Mouse (Mus musculus) CH12.LX (cell line): ENCODE results near the gene Apba2. TPM values are rescaled to one million over a fixed set of nuclear protein-coding genes. Genes with fewer than 3 reads are reported as not detected.

Source experiments
- DNase-seq: peaks from one replicate; pipeline ENCODE4 v3.0.0-alpha.2; 2013; ENCODE audit errors: extremely low read depth
- H3K27ac ChIP-seq: 2 replicates; pipeline ENCODE4 v1.5.1; 2012; ENCODE audit warnings: low read depth, mild to moderate bottlenecking, control low read depth, moderate library complexity; ENCODE audit not compliant: insufficient read depth
- H3K27me3 ChIP-seq: replicated peaks from 2 replicates; pipeline ENCODE3; 2012; ENCODE audit warnings: inconsistent platforms
- H3K36me3 ChIP-seq, 2 experiments: replicated peaks in 1 of 2; 2 replicates each; pipeline versions ENCODE3 to v1.6.1; 2012; ENCODE audit warnings: inconsistent platforms in 1 of 2, low read length in 1 of 2, mild to moderate bottlenecking in 1 of 2, mixed read lengths in 1 of 2, moderate library complexity in 1 of 2; ENCODE audit not compliant: control insufficient read depth in 1 of 2, insufficient read depth in 1 of 2
- H3K4me1 ChIP-seq, 2 experiments: 2 replicates each; pipeline ENCODE4 v1.6.1; 2012; ENCODE audit warnings: inconsistent platforms in 1 of 2, moderate library complexity in 1 of 2; ENCODE audit not compliant: insufficient read depth in 2 of 2, control insufficient read depth in 1 of 2
- H3K4me2 ChIP-seq: 2 replicates; pipeline ENCODE4 v1.6.1; 2012; ENCODE audit warnings: low read depth, mild to moderate bottlenecking, control low read depth; ENCODE audit not compliant: poor library complexity, insufficient read depth, severe bottlenecking
- H3K4me3 ChIP-seq, 3 experiments: fragments of 150-350 bp in 1 of 3; sonication (generic) in 1 of 3; replicated peaks in 1 of 3; 2 replicates each; pipeline versions ENCODE3 to v1.5.1; 2011 to 2012; ENCODE audit warnings: low read depth in 2 of 3, low read length in 2 of 3, mild to moderate bottlenecking in 2 of 3, moderate library complexity in 2 of 3, control low read depth in 1 of 3, improper control_type of control experiment in 1 of 3, inconsistent platforms in 1 of 3, mixed read lengths in 1 of 3; ENCODE audit not compliant: poor library complexity in 1 of 3
- H3K79me2 ChIP-seq: replicated peaks from 2 replicates; pipeline ENCODE4 v1.6.1; 2012; ENCODE audit warnings: mild to moderate bottlenecking, moderate library complexity; ENCODE audit not compliant: control insufficient read depth, poor library complexity, insufficient read depth, severe bottlenecking; ENCODE audit errors: extremely low read depth
- H3K9ac ChIP-seq: 2 replicates; pipeline ENCODE4 v1.6.1; 2012; ENCODE audit warnings: low read depth, mild to moderate bottlenecking, control low read depth, moderate library complexity; ENCODE audit not compliant: insufficient read depth
- H3K9me3 ChIP-seq: replicated peaks from 2 replicates; pipeline ENCODE3; 2012; ENCODE audit warnings: low read length, inconsistent platforms, mixed read lengths
- CHD1 ChIP-seq: IDR thresholded peaks from 2 replicates; pipeline ENCODE4 v1.6.1; 2012; ENCODE audit warnings: low read depth, low read length, improper control_type of control experiment, inconsistent platforms
- CTCF ChIP-seq, 2 experiments: IDR thresholded peaks in 1 of 2; conservative IDR thresholded peaks in 1 of 2; 2 replicates each; pipeline ENCODE4 v1.5.1; 2011 to 2012; ENCODE audit warnings: low read depth in 2 of 2, low read length in 2 of 2, improper control_type of control experiment in 1 of 2, inconsistent platforms in 1 of 2, mild to moderate bottlenecking in 1 of 2, moderate library complexity in 1 of 2
- E2F4 ChIP-seq: IDR thresholded peaks from 2 replicates; pipeline ENCODE4 v1.6.1; 2011; ENCODE audit warnings: low read depth, low read length, improper control_type of control experiment; ENCODE audit not compliant: insufficient replicate concordance
- ELF1 ChIP-seq: IDR thresholded peaks from 2 replicates; pipeline ENCODE4 v1.6.1; 2014; ENCODE audit warnings: low read depth, mild to moderate bottlenecking, inconsistent platforms, low read length, improper control_type of control experiment
- ETS1 ChIP-seq: conservative IDR thresholded peaks from 2 replicates; pipeline ENCODE4 v1.6.1; 2012; ENCODE audit warnings: low read depth, mild to moderate bottlenecking, inconsistent platforms, low read length, improper control_type of control experiment, moderate library complexity
- HCFC1 ChIP-seq: IDR thresholded peaks from 2 replicates; pipeline ENCODE4 v1.6.1; 2012; ENCODE audit warnings: low read depth, mild to moderate bottlenecking, inconsistent platforms, low read length, improper control_type of control experiment
- IRF4 ChIP-seq: IDR thresholded peaks from 2 replicates; pipeline ENCODE4 v1.6.1; 2014; ENCODE audit warnings: low read depth, mild to moderate bottlenecking, inconsistent platforms, low read length, improper control_type of control experiment
- JUN ChIP-seq: IDR thresholded peaks from 2 replicates; pipeline ENCODE4 v1.6.1; 2011; ENCODE audit warnings: low read depth, mild to moderate bottlenecking, low read length, improper control_type of control experiment, moderate library complexity; ENCODE audit not compliant: insufficient read depth
- JUND ChIP-seq: conservative IDR thresholded peaks from 2 replicates; pipeline ENCODE4 v1.6.1; 2011; ENCODE audit warnings: low read depth, low read length, improper control_type of control experiment
- MAFK ChIP-seq: IDR thresholded peaks from 2 replicates; pipeline ENCODE4 v1.6.1; 2011; ENCODE audit warnings: low read length, improper control_type of control experiment; ENCODE audit not compliant: insufficient replicate concordance
- MAX ChIP-seq: IDR thresholded peaks from 2 replicates; pipeline ENCODE4 v1.6.1; 2011; ENCODE audit warnings: low read length, improper control_type of control experiment
- MAZ ChIP-seq: IDR thresholded peaks from 2 replicates; pipeline ENCODE4 v1.6.1; 2012; ENCODE audit warnings: low read depth, mild to moderate bottlenecking, inconsistent platforms, low read length, improper control_type of control experiment, moderate library complexity
- MEF2A ChIP-seq: IDR thresholded peaks from 2 replicates; pipeline ENCODE4 v1.6.1; 2014; ENCODE audit warnings: low read depth, mild to moderate bottlenecking, inconsistent platforms, low read length, improper control_type of control experiment, borderline replicate concordance
- MXI1 ChIP-seq: IDR thresholded peaks from 2 replicates; pipeline ENCODE4 v1.6.1; 2011; ENCODE audit warnings: mild to moderate bottlenecking, low read depth, low read length, improper control_type of control experiment
- NELFE ChIP-seq: IDR thresholded peaks from 2 replicates; pipeline ENCODE4 v1.6.1; 2011; ENCODE audit warnings: low read depth, low read length, improper control_type of control experiment
- NRF1 ChIP-seq: IDR thresholded peaks from 2 replicates; pipeline ENCODE4 v1.6.1; 2014; ENCODE audit warnings: low read depth, mild to moderate bottlenecking, inconsistent platforms, low read length, improper control_type of control experiment, moderate library complexity
- PAX5 ChIP-seq: IDR thresholded peaks from 2 replicates; pipeline ENCODE4 v1.6.1; 2012; ENCODE audit warnings: low read length, inconsistent platforms, mixed read lengths
- POLR2A ChIP-seq: IDR thresholded peaks from 2 replicates; pipeline ENCODE4 v1.6.1; 2011; ENCODE audit warnings: low read depth, mild to moderate bottlenecking, improper control_type of control experiment, low read length
- POLR2AphosphoS2 ChIP-seq: IDR thresholded peaks from 2 replicates; pipeline ENCODE4 v1.6.1; 2011; ENCODE audit warnings: low read depth, low read length, improper control_type of control experiment
- RCOR1 ChIP-seq: conservative IDR thresholded peaks from 2 replicates; pipeline ENCODE4 v1.6.1; 2012; ENCODE audit warnings: low read depth, mild to moderate bottlenecking, inconsistent platforms, low read length, improper control_type of control experiment
- SIN3A ChIP-seq: IDR thresholded peaks from 2 replicates; pipeline ENCODE4 v1.6.1; 2012; ENCODE audit warnings: low read length, improper control_type of control experiment, inconsistent platforms
- SMC3 ChIP-seq: IDR thresholded peaks from 2 replicates; pipeline ENCODE4 v1.6.1; 2011; ENCODE audit warnings: low read depth, low read length, improper control_type of control experiment
- TBP ChIP-seq: conservative IDR thresholded peaks from 2 replicates; pipeline ENCODE4 v1.6.1; 2011; ENCODE audit warnings: low read depth, low read length, improper control_type of control experiment
- TCF12 ChIP-seq: IDR thresholded peaks from 2 replicates; pipeline ENCODE4 v1.6.1; 2014; ENCODE audit warnings: low read depth, mild to moderate bottlenecking, inconsistent platforms, low read length, improper control_type of control experiment
- UBTF ChIP-seq: IDR thresholded peaks from 2 replicates; pipeline ENCODE4 v1.6.1; 2012; ENCODE audit warnings: low read depth, mild to moderate bottlenecking, inconsistent platforms, low read length, improper control_type of control experiment, moderate library complexity
- ZC3H11A ChIP-seq: IDR thresholded peaks from 2 replicates; pipeline ENCODE4 v1.6.1; 2012; ENCODE audit warnings: low read depth, mild to moderate bottlenecking, inconsistent platforms, low read length, improper control_type of control experiment
- ZKSCAN1 ChIP-seq: IDR thresholded peaks from 2 replicates; pipeline ENCODE4 v1.6.1; 2012; ENCODE audit warnings: low read depth, inconsistent platforms, low read length, improper control_type of control experiment, borderline replicate concordance
- dilution Hi-C: fragments of 300-500 bp; cut with MboI; formaldehyde crosslinking; loops from 2 replicates; pipeline ENCODE4 v1.14.3; 2020; ENCODE audit warnings: low sequenced_read_pairs; ENCODE audit not compliant: extremely low pct_unique_long_range_greater_than_20kb, extremely low pct_ligation_motif_present
- in situ Hi-C: fragments of 300-500 bp; cut with MboI; formaldehyde crosslinking; loops from 3 replicates; pipeline ENCODE4 v1.14.3; 2019; ENCODE audit warnings: low sequenced_read_pairs, low pct_ligation_motif_present, low pct_unique_long_range_greater_than_20kb, mixed read lengths
- polyA plus RNA-seq: library from polyadenylated mRNA; unstranded; fragments of >175 nt; gene quantifications from 2 replicates; pipeline ENCODE4 v1.2.1, GENCODE M21; 2012; ENCODE audit warnings: low read depth; ENCODE audit not compliant: insufficient read length
- total RNA-seq, 2 experiments: library from RNA; depleted of rRNA; stranded (reverse); fragments of 300-350 nt in 1 of 2; fragments of >200 nt in 1 of 2; gene quantifications; 2 replicates each; pipeline ENCODE4 v1.2.3; 2012 to 2014

The Apba2 gene
- total and polyA plus RNA-seq, 3 experiments = 0.19 TPM; not detected in 2

DNA sequence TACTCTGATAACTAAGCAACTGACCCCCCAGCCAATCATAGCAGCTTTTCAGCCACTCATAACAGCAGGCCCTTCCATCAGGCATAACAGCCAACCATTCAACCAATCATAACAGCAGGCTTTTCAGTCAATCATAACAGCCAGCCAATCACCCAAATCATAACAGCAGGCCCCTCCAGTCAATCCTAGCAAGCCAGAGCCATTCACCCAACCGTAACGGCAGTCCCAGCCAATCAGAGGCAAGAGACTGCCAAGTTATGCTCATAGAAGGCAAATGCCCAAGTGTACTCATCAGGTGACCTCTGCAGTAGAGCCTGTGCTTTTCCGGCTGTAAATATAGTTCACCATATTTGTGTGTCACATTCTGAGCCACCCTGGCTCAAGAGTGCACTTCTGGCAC, 85.1 kb downstream of the Apba2 start:
- no peaks in the 10 kb centered on the region for H3K36me3 ChIP-seq
- in situ Hi-C loops = no loop called here

DNA sequence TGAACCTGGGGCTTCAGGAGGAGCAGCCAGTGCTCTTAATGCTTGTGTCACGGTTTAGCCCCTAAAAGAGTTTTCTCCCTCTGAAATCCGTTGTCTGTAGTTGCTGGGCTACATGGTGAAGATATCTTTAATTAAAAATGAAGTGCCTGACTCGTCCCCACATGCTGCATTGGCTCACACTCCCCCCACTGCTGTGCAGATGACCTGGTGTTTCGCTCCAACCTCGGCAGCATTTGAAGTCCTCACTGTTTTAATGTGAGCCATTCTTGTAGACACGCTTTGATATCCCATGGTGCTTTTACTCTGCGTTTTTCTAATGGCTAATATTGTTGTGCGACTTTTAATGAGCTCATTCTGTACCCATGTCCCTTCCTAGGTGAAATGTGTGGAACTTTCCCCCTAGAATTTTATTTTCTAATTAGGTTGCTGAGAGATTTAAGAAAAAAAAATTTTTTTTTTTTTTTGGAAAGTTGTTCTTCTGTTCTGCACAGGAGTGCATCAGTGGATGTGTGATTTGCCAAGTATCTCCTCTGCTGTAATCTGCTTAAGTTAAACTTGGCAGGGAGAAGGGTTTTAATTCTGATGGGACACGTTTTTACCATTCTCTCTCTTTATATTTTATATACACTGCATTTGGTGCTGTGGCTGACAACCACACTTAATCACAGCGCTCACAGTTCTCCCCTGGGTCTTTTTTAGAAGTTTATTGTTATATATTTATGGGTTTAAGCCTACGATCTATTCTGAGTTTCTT, 87.3 kb downstream of the Apba2 start:
- H3K4me2 ChIP-seq = no peak overlapping the region
- H3K27ac ChIP-seq = no peak overlapping the region
- DNase-seq = no peak
- in situ Hi-C loops (no loop called here), dilution Hi-C loops (no loop called here)
- TF ChIP-seq MAX = no peak
- no peak for TF ChIP-seq UBTF
- TF ChIP-seq ELF1 = no peak
- no peak for TF ChIP-seq CTCF (conservative IDR thresholded peaks at IDR 0.05 in 1 of 2, IDR thresholded peaks at IDR 0.05 in 1 of 2; ENCODE audit: low read depth in 2 of 2, low read length in 2 of 2)
- TF ChIP-seq TCF12 = no peak
- TF ChIP-seq POLR2AphosphoS2 = no peak
- no peak for TF ChIP-seq TBP
- no peak for TF ChIP-seq JUN
- no peak for TF ChIP-seq HCFC1
- no peak for TF ChIP-seq NELFE
- no peak for TF ChIP-seq MAZ
- no peak for TF ChIP-seq SMC3
- TF ChIP-seq POLR2A = no peak
- no peaks in the 10 kb centered on the region for H3K79me2 ChIP-seq
- no peak overlapping the region for H3K4me3 ChIP-seq
- H3K4me1 ChIP-seq = no peaks in the 10 kb centered on the region
- H3K27me3 ChIP-seq = peaks cover 6% of the 10 kb centered on the region
- no peak overlapping the region for H3K9ac ChIP-seq
- no peaks in the 10 kb centered on the region for H3K36me3 ChIP-seq
- H3K9me3 ChIP-seq = peaks cover 4% of the 10 kb centered on the region

More for the DNA sequence above, 85.1 kb downstream of the Apba2 start:
- dilution Hi-C loops = no loop called here
- H3K4me2 ChIP-seq = no peak overlapping the region
- peaks cover 2% of the 10 kb centered on the region for H3K27me3 ChIP-seq
- H3K4me1 ChIP-seq = no peaks in the 10 kb centered on the region
- H3K9ac ChIP-seq = no peak overlapping the region
- no peak overlapping the region for H3K27ac ChIP-seq
- DNase-seq = no peak
- no peak overlapping the region for H3K4me3 ChIP-seq
- peaks cover 3% of the 10 kb centered on the region for H3K9me3 ChIP-seq
- no peaks in the 10 kb centered on the region for H3K79me2 ChIP-seq
- TF ChIP-seq ZKSCAN1 (no peak), E2F4 (no peak), MAZ (no peak), NELFE (no peak), ETS1 (no peak), HCFC1 (no peak), PAX5 (no peak), MAFK (no peak), SIN3A (no peak), NRF1 (no peak), MEF2A (no peak), JUN (no peak), JUND (no peak), ZC3H11A (no peak), RCOR1 (no peak), TBP (no peak), POLR2A (no peak), IRF4 (no peak), MXI1 (no peak), CHD1 (no peak)
